Mouse (Mus musculus) neural tube, embryonic 11.5 days (tissue): ENCODE measurements around the gene Vmn1r39. TPM values are rescaled to one million over a fixed set of nuclear protein-coding genes. Genes with fewer than 3 reads are reported as not detected.
"Not testable (repeated sequence)": the region's sequence is repeated elsewhere in the genome, so short reads cannot be mapped to it uniquely, and the experiment has no call there.

Experiments
- ATAC-seq: fragments of 200-750 bp; cut with Nextera tagmentation; 2 replicates; pipeline ENCODE4 v1.8.0; 2017; ENCODE audit warnings: moderate number of reproducible peaks, mild to moderate bottlenecking, moderate TSS enrichment, moderate library complexity; ENCODE audit not compliant: insufficient read depth, low FRiP score, low TSS enrichment
- DNase-seq: peaks from one replicate; pipeline ENCODE4 v3.0.0-alpha.2; 2015; ENCODE audit warnings: low spot score
- H3K27ac ChIP-seq: fragments of 300-500 bp; sonication (generic); 2 replicates; pipeline ENCODE4 v1.5.1; 2014; ENCODE audit warnings: low read depth, mild to moderate bottlenecking, low read length
- H3K27me3 ChIP-seq: fragments of 300-500 bp; sonication (generic); 2 replicates; pipeline ENCODE4 v1.6.1; 2014; ENCODE audit warnings: mild to moderate bottlenecking, low read length, mixed read lengths; ENCODE audit not compliant: control insufficient read depth, insufficient read depth
- H3K36me3 ChIP-seq: fragments of 300-500 bp; sonication (generic); 2 replicates; pipeline ENCODE4 v1.6.1; 2014; ENCODE audit warnings: mild to moderate bottlenecking, low read length, moderate library complexity, mixed read lengths; ENCODE audit not compliant: control insufficient read depth, insufficient read depth
- H3K4me1 ChIP-seq: fragments of 300-500 bp; sonication (generic); 2 replicates; pipeline ENCODE4 v1.6.1; 2014; ENCODE audit warnings: low read length, mixed read lengths; ENCODE audit not compliant: control insufficient read depth, insufficient read depth
- H3K4me2 ChIP-seq: fragments of 300-500 bp; sonication (generic); 2 replicates; pipeline ENCODE4 v1.6.1; 2014; ENCODE audit warnings: low read depth, mild to moderate bottlenecking, moderate library complexity
- H3K4me3 ChIP-seq: fragments of 300-500 bp; sonication (generic); 2 replicates; pipeline ENCODE4 v1.5.1; 2014; ENCODE audit warnings: low read depth, low read length
- H3K9ac ChIP-seq: fragments of 300-500 bp; sonication (generic); 2 replicates; pipeline ENCODE4 v1.6.1; 2014; ENCODE audit warnings: mild to moderate bottlenecking, low read length
- H3K9me3 ChIP-seq: fragments of 300-500 bp; sonication (generic); 2 replicates; pipeline ENCODE4 v1.6.1; 2016; ENCODE audit warnings: low read length; ENCODE audit not compliant: control insufficient read depth
- polyA plus RNA-seq: library from polyadenylated mRNA; unstranded; fragments of >200 nt; fragmentation: Nextera tagmentation; extraction: Ambion mirVana; gene quantifications from 2 replicates; pipeline ENCODE4 v1.2.1, GENCODE M21; 2014

The Vmn1r39 gene
- polyA plus RNA-seq, 1 experiment from 2014 or later, result not detected

DNA sequence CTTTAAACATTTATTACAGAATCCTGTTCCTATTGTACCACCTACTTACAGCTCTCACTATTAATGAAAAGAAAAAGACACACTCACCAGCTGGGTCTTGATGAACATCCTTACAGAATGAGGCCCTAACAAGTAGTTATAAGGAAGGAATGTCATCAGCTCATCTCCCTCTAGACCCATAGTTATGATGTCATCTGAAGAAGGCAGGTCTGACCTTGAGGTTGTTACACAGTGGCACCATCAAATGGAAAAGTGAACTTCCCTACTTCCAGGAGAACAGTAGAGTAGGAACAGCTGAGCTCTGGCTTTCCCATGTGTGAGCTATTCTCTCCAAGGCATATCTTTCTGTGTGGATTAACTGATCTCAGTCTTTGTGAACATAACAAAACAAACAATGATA lies 27.9 kb downstream of the Vmn1r39 start, which contains the start of gene Vmn1r38:
Vmn1r38 (minus strand) TSS at position 101 of the 400 bp plus-strand sequence.
- ATAC-seq, DNase-seq, H3K9ac ChIP-seq, H3K27me3 ChIP-seq, H3K36me3 ChIP-seq, H3K4me1 ChIP-seq, H3K4me3 ChIP-seq, H3K9me3 ChIP-seq, H3K27ac ChIP-seq, H3K4me2 ChIP-seq: not testable (repeated sequence)

Other genes with a start within 250 kb of the Vmn1r39 start
- not detected in 2 replicates for gene Vmn1r33, start 192.3 kb downstream of the Vmn1r39 start, polyA plus RNA-seq
- gene Vmn1r34, start 166.7 kb downstream of the Vmn1r39 start, polyA plus RNA-seq, result not detected in 2 replicates
- gene Vmn1r35, start 124.7 kb downstream of the Vmn1r39 start, polyA plus RNA-seq, result not detected in 2 replicates
- not detected in 2 replicates for gene Vmn1r36, start 91.4 kb downstream of the Vmn1r39 start, polyA plus RNA-seq
- gene Vmn1r37, start 81.2 kb downstream of the Vmn1r39 start, polyA plus RNA-seq, result not detected in 2 replicates
- not detected in 2 replicates for gene Vmn1r38, start 28.0 kb downstream of the Vmn1r39 start, polyA plus RNA-seq
- 49.2 and 53.1 TPM in 2 replicates for gene Gng12, start 85.8 kb upstream of the Vmn1r39 start, polyA plus RNA-seq
- gene Gadd45a, start 226.8 kb upstream of the Vmn1r39 start, polyA plus RNA-seq, result 21.3 and 23.6 TPM in 2 replicates